Comparison of ENCODE assay signal across 9 mouse cellular contexts in the genomic region with DNA sequence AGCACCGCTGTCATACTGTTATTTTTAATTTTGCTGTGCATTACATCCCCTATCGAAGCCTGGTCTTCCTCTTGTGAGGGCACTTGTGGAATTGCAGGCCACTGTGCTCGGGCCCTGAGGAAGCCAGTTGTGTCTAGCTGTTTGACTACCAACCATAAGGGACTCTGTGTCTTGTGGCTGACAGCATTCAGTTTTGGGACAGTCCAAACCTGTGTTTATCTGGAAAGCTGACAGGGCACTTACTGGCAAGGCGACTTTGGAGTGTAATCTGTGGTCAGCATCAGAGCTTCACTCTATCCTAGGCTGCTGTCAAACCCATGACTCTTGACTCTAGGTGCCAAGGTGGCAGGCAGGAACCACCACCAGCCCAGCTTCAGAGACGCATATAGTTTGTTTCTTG. TPM values are rescaled to one million over a fixed set of nuclear protein-coding genes. Genes with fewer than 3 reads are reported as not detected.
DNase-seq lines count a peak whose midpoint lies in the region; ATAC-seq and TF ChIP-seq lines count a peak whose summit lies in the region.
"Had no signal": no experiment of that assay in that cellular context is flagged by ENCODE, and none has a peak within 500 bp of the region (broad histone marks: within the 10 kb centered on the region; RNA-seq: fewer than 3 reads in every experiment).

No protein-coding gene starts in this region.

- peak overlapping the region; percentile 98 for H3K4me2 ChIP-seq in heart, embryonic 14.5 days (ENCODE audit: low read length)
- peak overlapping the region; percentile 85 for H3K4me2 ChIP-seq in forebrain, embryonic 15.5 days (replicated peaks)
- H3K4me2 ChIP-seq in liver, embryonic 16.5 days (ENCODE audit: low read depth, low read length): peak overlapping the region; percentile 90

- H3K27me3 ChIP-seq in heart, embryonic 14.5 days (ENCODE audit: control insufficient read depth, insufficient read depth, low read length): no peaks in the 10 kb centered on the region
- H3K27me3 ChIP-seq in forebrain, embryonic 15.5 days: no peaks in the 10 kb centered on the region
- H3K27me3 ChIP-seq in liver, embryonic 16.5 days (ENCODE audit: control insufficient read depth, insufficient read depth, low read depth, low read length): no peaks in the 10 kb centered on the region

- H3K9ac ChIP-seq in heart, embryonic 14.5 days (ENCODE audit: low read length): peak overlapping the region; percentile 96
- 0 out of 2 replicates have a peak overlapping the region, but pooled peaks have one; percentile 91 for H3K9ac ChIP-seq in ES-E14 (ENCODE audit: insufficient read depth, low read depth, low read length, poor library complexity, severe bottlenecking)
- no peak overlapping the region; the same call in 1 of the 2 replicates for H3K9ac ChIP-seq in forebrain, embryonic 15.5 days (replicated peaks)
- peak overlapping the region; percentile 94 for H3K9ac ChIP-seq in liver, embryonic 16.5 days (ENCODE audit: low read depth, low read length)

- peaks cover 11% of the 10 kb centered on the region for H3K36me3 ChIP-seq in heart, embryonic 14.5 days (ENCODE audit: control insufficient read depth, insufficient read depth, low read length)
- no peaks in the 10 kb centered on the region; the same call in 1 of the 2 replicates for H3K36me3 ChIP-seq in ES-E14 (ENCODE audit: control insufficient read depth, insufficient read depth, low read length, poor library complexity, severe bottlenecking)
- peaks cover 11% of the 10 kb centered on the region for H3K36me3 ChIP-seq in forebrain, embryonic 15.5 days
- H3K36me3 ChIP-seq in liver, embryonic 16.5 days (ENCODE audit: control insufficient read depth, insufficient read depth): no peaks in the 10 kb centered on the region

- peaks cover 15 to 29% of the 10 kb centered on the region in 2 experiments for H3K4me1 ChIP-seq in heart, embryonic 14.5 days (ENCODE audit: control insufficient read depth in 2 of 2, insufficient read depth in 2 of 2, low read length in 2 of 2)
- H3K4me1 ChIP-seq in ES-E14 (ENCODE audit: control insufficient read depth in 2 of 2, insufficient read depth in 2 of 2, low read length in 2 of 2, poor library complexity in 1 of 2): 0 out of 4 replicates have a peak, but pooled peaks cover 0 to 2% of the 10 kb centered on the region in 2 experiments
- peaks cover 31% of the 10 kb centered on the region for H3K4me1 ChIP-seq in forebrain, embryonic 15.5 days
- peaks cover 58% of the 10 kb centered on the region for H3K4me1 ChIP-seq in liver, embryonic 16.5 days (ENCODE audit: control insufficient read depth, low read depth, low read length)

- H3K4me3 ChIP-seq in heart, embryonic 14.5 days (ENCODE audit: control insufficient read depth in 1 of 2, insufficient read depth in 1 of 2, low read depth in 1 of 2, low read length in 2 of 2): peak overlapping the region in 1 of 2 experiments; percentile 83; a peak in 2 of 4 replicates
- no peak overlapping the region for H3K4me3 ChIP-seq in ES-E14 (ENCODE audit: insufficient read depth in 1 of 2, low read depth in 1 of 2, low read length in 2 of 2, poor library complexity in 1 of 2, severe bottlenecking in 1 of 2)
- peak overlapping the region; percentile 90; the same call in 1 of the 2 replicates for H3K4me3 ChIP-seq in forebrain, embryonic 15.5 days
- H3K4me3 ChIP-seq in liver, embryonic 16.5 days (ENCODE audit: low read depth, low read length): peak overlapping the region; percentile 88

- no peaks in the 10 kb centered on the region for H3K9me3 ChIP-seq in heart, embryonic 14.5 days (ENCODE audit: control insufficient read depth, low read length)
- H3K9me3 ChIP-seq in ES-E14 (ENCODE audit: control insufficient read depth, insufficient read depth, low read depth, low read length): no peaks in the 10 kb centered on the region
- no peaks in the 10 kb centered on the region for H3K9me3 ChIP-seq in forebrain, embryonic 15.5 days
- no peaks in the 10 kb centered on the region for H3K9me3 ChIP-seq in liver, embryonic 16.5 days (replicated peaks; ENCODE audit: control insufficient read depth, low read length)

- no peak for DNase-seq in heart, adult 9 months (ENCODE audit: low spot score in 2 of 2)
- no peak for DNase-seq in ES-E14 (ENCODE audit: low read depth, low spot score)
- DNase-seq in frontal cortex, postnatal 36 days (ENCODE audit: low spot score in 2 of 2): no peak
- DNase-seq in cerebellum, adult 11 months: no peak
- DNase-seq: layer of hippocampus, postnatal 36 days had no signal

- 62% methylated on average over 5 of the region's 5 CpGs for WGBS in heart, embryonic 14.5 days
- WGBS in forebrain, embryonic 15.5 days: 88% methylated on average over 5 of the region's 5 CpGs
- WGBS in liver, embryonic 16.5 days (ENCODE audit: insufficient replicate concordance): 59% methylated on average over 5 of the region's 5 CpGs

- in situ Hi-C loops in ES-E14 (cut with MboI; ENCODE audit: low sequenced_read_pairs in 2 of 2, unreplicated experiment in 2 of 2): no loop called here

- no peak for ATAC-seq in heart, embryonic 14.5 days (ENCODE audit: insufficient number of reproducible peaks, insufficient read depth, low FRiP score, low read depth)
- ATAC-seq in forebrain, embryonic 15.5 days (replicated peaks): no peak
- no peak for ATAC-seq in liver, embryonic 16.5 days (ENCODE audit: low read depth)
- no peak for ATAC-seq in frontal cortex, adult (ENCODE audit: low TSS enrichment)

- H3K27ac ChIP-seq in heart, embryonic 14.5 days (replicated peaks in 1 of 2; ENCODE audit: control insufficient read depth in 1 of 2, insufficient read depth in 1 of 2, low read depth in 2 of 2, low read length in 2 of 2): 0 out of 4 replicates have a peak overlapping the region, but pooled peaks of 1 of the 2 experiments have one; percentile 97
- H3K27ac ChIP-seq in ES-E14 (ENCODE audit: insufficient read depth, low read depth, low read length, poor library complexity, severe bottlenecking): no peak overlapping the region
- no peak overlapping the region for H3K27ac ChIP-seq in forebrain, embryonic 15.5 days (replicated peaks)
- H3K27ac ChIP-seq in liver, embryonic 16.5 days (ENCODE audit: low read length): peak overlapping the region; percentile 100

TF ChIP-seq in ES-E14, 5 proteins besides CTCF, POLR2A, EP300 and RAD21:
- TF ChIP-seq MAFK (IDR thresholded peaks at IDR 0.05; ENCODE audit: insufficient read depth, low read depth, low read length) (no peak), CHD2 (IDR thresholded peaks at IDR 0.05; ENCODE audit: low read depth, low read length) (no peak), ZNF384 (IDR thresholded peaks at IDR 0.05; ENCODE audit: low read depth, low read length) (no peak), HCFC1 (IDR thresholded peaks at IDR 0.05; ENCODE audit: borderline replicate concordance, insufficient read depth, low read length) (no peak), ZC3H11A (IDR thresholded peaks at IDR 0.05; ENCODE audit: borderline replicate concordance, low read depth, low read length) (no peak)

RNA-seq across cellular contexts. Expression of gene Ell, which starts 1.8 kb away (rescaled TPM):
- polyA plus RNA-seq in heart, embryonic 14.5 days (2014; fragmentation: Nextera tagmentation; extraction: Ambion mirVana): 13.0 and 13.2 TPM in 2 replicates
- total RNA-seq in ES-E14 (2012; rRNA removed): 15.8 and 16.1 TPM in 2 replicates
- 17.4 and 19.2 TPM in 2 replicates for polyA plus RNA-seq in forebrain, embryonic 15.5 days (2015; fragmentation: Nextera tagmentation; extraction: Ambion mirVana)
- 12.9 and 16.8 TPM in 2 replicates for polyA plus RNA-seq in liver, embryonic 16.5 days (2015; fragmentation: Nextera tagmentation; extraction: Ambion mirVana)

RNA-seq across cellular contexts. Expression of gene Kxd1, which starts 13.3 kb away (rescaled TPM):
- polyA plus RNA-seq in heart, embryonic 14.5 days (2014; fragmentation: Nextera tagmentation; extraction: Ambion mirVana): 79.3 and 85.7 TPM in 2 replicates
- 27.9 and 35.3 TPM in 2 replicates for total RNA-seq in ES-E14 (2012; rRNA removed)
- 49.8 and 50.2 TPM in 2 replicates for polyA plus RNA-seq in forebrain, embryonic 15.5 days (2015; fragmentation: Nextera tagmentation; extraction: Ambion mirVana)
- polyA plus RNA-seq in liver, embryonic 16.5 days (2015; fragmentation: Nextera tagmentation; extraction: Ambion mirVana): 27.6 and 29.0 TPM in 2 replicates

RNA-seq across cellular contexts. Expression of gene Fkbp8, which starts 13.6 kb away (rescaled TPM):
- polyA plus RNA-seq in heart, embryonic 14.5 days (2014; fragmentation: Nextera tagmentation; extraction: Ambion mirVana): 189 and 209 TPM in 2 replicates
- total RNA-seq in ES-E14 (2012; rRNA removed): 252 and 256 TPM in 2 replicates
- 433 and 440 TPM in 2 replicates for polyA plus RNA-seq in forebrain, embryonic 15.5 days (2015; fragmentation: Nextera tagmentation; extraction: Ambion mirVana)
- polyA plus RNA-seq in liver, embryonic 16.5 days (2015; fragmentation: Nextera tagmentation; extraction: Ambion mirVana): 155 and 158 TPM in 2 replicates

RNA-seq across cellular contexts. Expression of gene Uba52, which starts 30.5 kb away (rescaled TPM):
- polyA plus RNA-seq in heart, embryonic 14.5 days (2014; fragmentation: Nextera tagmentation; extraction: Ambion mirVana): 900 and 1,040 TPM in 2 replicates
- 3,214 and 4,257 TPM in 2 replicates for total RNA-seq in ES-E14 (2012; rRNA removed)
- polyA plus RNA-seq in forebrain, embryonic 15.5 days (2015; fragmentation: Nextera tagmentation; extraction: Ambion mirVana): 724 and 839 TPM in 2 replicates
- polyA plus RNA-seq in liver, embryonic 16.5 days (2015; fragmentation: Nextera tagmentation; extraction: Ambion mirVana): 490 and 558 TPM in 2 replicates

RNA-seq across cellular contexts. Expression of gene Rex1bd, which starts 34.5 kb away (rescaled TPM):
- 129 and 138 TPM in 2 replicates for polyA plus RNA-seq in heart, embryonic 14.5 days (2014; fragmentation: Nextera tagmentation; extraction: Ambion mirVana)
- 125 and 130 TPM in 2 replicates for total RNA-seq in ES-E14 (2012; rRNA removed)
- polyA plus RNA-seq in forebrain, embryonic 15.5 days (2015; fragmentation: Nextera tagmentation; extraction: Ambion mirVana): 164 and 176 TPM in 2 replicates
- 53.7 and 55.6 TPM in 2 replicates for polyA plus RNA-seq in liver, embryonic 16.5 days (2015; fragmentation: Nextera tagmentation; extraction: Ambion mirVana)

Comparison
In these comparisons a context has a peak if more than half of its experiments do, and no peak if none do; other contexts are left out.
1. H3K4me3 ChIP-seq: peak in forebrain, embryonic 15.5 days (single experiment) and liver, embryonic 16.5 days (single experiment); none in ES-E14 (0 of 2).
2. Peak in every context shown above with its lines, with median percentiles within 50 percentile points of each other: H3K4me2 ChIP-seq.